Mouse (Mus musculus) WW6 (cell line): ENCODE data around the gene Mast4.

Experiments
- DNase-seq: peaks from one replicate; pipeline ENCODE4 v3.0.0-alpha.2; 2013; ENCODE audit warnings: low read depth, low spot score

Gene Mast4

GRCm38 (mm10) chr13:103315113-103315708, 19.1 kb downstream of the Mast4 start:
- no peak for DNase-seq

- DNase-seq, result no peak
These were observed 26.0 kb downstream of the Mast4 start for GRCm38 (mm10) chr13:103308296-103308695.

GRCm38 (mm10) chr13:103303826-103304225, 30.5 kb downstream of the Mast4 start:
- DNase-seq, result no peak

- no peak for DNase-seq
These were observed 31.8 kb downstream of the Mast4 start for GRCm38 (mm10) chr13:103302508-103302907.

- DNase-seq, result no peak
These were observed 32.2 kb downstream of the Mast4 start for GRCm38 (mm10) chr13:103302077-103302476.

- DNase-seq, result no peak
These were observed 39.9 kb downstream of the Mast4 start for GRCm38 (mm10) chr13:103294424-103294823.

- no peak for DNase-seq
These were observed 41.2 kb downstream of the Mast4 start for GRCm38 (mm10) chr13:103293121-103293520.

GRCm38 (mm10) chr13:103291098-103291497, 43.2 kb downstream of the Mast4 start:
- no peak for DNase-seq

- no peak for DNase-seq
These were observed 48.5 kb downstream of the Mast4 start for GRCm38 (mm10) chr13:103285821-103286220.

- no peak for DNase-seq
These were observed 49.3 kb downstream of the Mast4 start for GRCm38 (mm10) chr13:103285036-103285435.

GRCm38 (mm10) chr13:103270856-103271391, 63.4 kb downstream of the Mast4 start:
- DNase-seq, result no peak

- no peak for DNase-seq
These were observed 71.6 kb downstream of the Mast4 start for GRCm38 (mm10) chr13:103262707-103263106.

- DNase-seq, result no peak
These were observed 72.2 kb downstream of the Mast4 start for GRCm38 (mm10) chr13:103262061-103262460.

- DNase-seq, result no peak
These were observed 73.9 kb downstream of the Mast4 start for GRCm38 (mm10) chr13:103260414-103260813.

- no peak for DNase-seq
These were observed 76.2 kb downstream of the Mast4 start for GRCm38 (mm10) chr13:103258106-103258505.

GRCm38 (mm10) chr13:103254861-103255260, 79.4 kb downstream of the Mast4 start:
- no peak for DNase-seq

GRCm38 (mm10) chr13:103253077-103253476, 81.2 kb downstream of the Mast4 start:
- DNase-seq, result no peak

GRCm38 (mm10) chr13:103248102-103249054, 85.9 kb downstream of the Mast4 start:
- no peak for DNase-seq

- DNase-seq, result no peak
These were observed 87.2 kb downstream of the Mast4 start for GRCm38 (mm10) chr13:103246973-103247718.

GRCm38 (mm10) chr13:103245431-103245830, 88.9 kb downstream of the Mast4 start:
- no peak for DNase-seq

GRCm38 (mm10) chr13:103244053-103244452, 90.2 kb downstream of the Mast4 start:
- DNase-seq, result no peak

- DNase-seq, result no peak
These were observed 93.2 kb downstream of the Mast4 start for GRCm38 (mm10) chr13:103241092-103241491.
